Mouse (Mus musculus) ovary, adult 18-20 months (tissue): ENCODE results near the gene Pnrc2.

Experiments used
- DNase-seq: peaks from one replicate; pipeline ENCODE4 v3.0.0; 2022; ENCODE audit warnings: low spot score, mixed read lengths

Gene Pnrc2

GRCm38 (mm10) chr4:135891539-135891938, 17.9 kb upstream of the Pnrc2 start:
- DNase-seq, result no peak

GRCm38 (mm10) chr4:135889884-135890283, 16.2 kb upstream of the Pnrc2 start:
- DNase-seq, result peak; percentile 58

GRCm38 (mm10) chr4:135889146-135889883, 15.7 kb upstream of the Pnrc2 start:
- DNase-seq, result no peak

GRCm38 (mm10) chr4:135888448-135889057, 14.9 kb upstream of the Pnrc2 start:
- no peak for DNase-seq

GRCm38 (mm10) chr4:135886184-135886583, 12.5 kb upstream of the Pnrc2 start:
- DNase-seq, result no peak

GRCm38 (mm10) chr4:135885676-135886075, 12.0 kb upstream of the Pnrc2 start:
- no peak for DNase-seq

- no peak for DNase-seq
Observed at GRCm38 (mm10) chr4:135884531-135884930, 10.9 kb upstream of the Pnrc2 start.

- DNase-seq, result no peak
Observed at GRCm38 (mm10) chr4:135883881-135884516, 10.3 kb upstream of the Pnrc2 start.

- no peak for DNase-seq
Observed at GRCm38 (mm10) chr4:135883401-135883851, 9.8 kb upstream of the Pnrc2 start.

GRCm38 (mm10) chr4:135882023-135882422, 8.4 kb upstream of the Pnrc2 start:
- DNase-seq, result no peak

GRCm38 (mm10) chr4:135880576-135880975, 6.9 kb upstream of the Pnrc2 start:
- DNase-seq, result no peak

- DNase-seq, result no peak
Observed at GRCm38 (mm10) chr4:135880018-135880417, 6.4 kb upstream of the Pnrc2 start.

- no peak for DNase-seq
Observed at GRCm38 (mm10) chr4:135879021-135879420, 5.4 kb upstream of the Pnrc2 start.

GRCm38 (mm10) chr4:135877742-135878141, 4.1 kb upstream of the Pnrc2 start:
- DNase-seq, result no peak

- DNase-seq, result peak; percentile 71
Observed at GRCm38 (mm10) chr4:135876583-135877020, 3.0 kb upstream of the Pnrc2 start.

GRCm38 (mm10) chr4:135875991-135876582, 2.4 kb upstream of the Pnrc2 start:
- DNase-seq, result no peak

- no peak for DNase-seq
Observed at GRCm38 (mm10) chr4:135875546-135875945, 1.9 kb upstream of the Pnrc2 start.

GRCm38 (mm10) chr4:135874564-135875535, 1.2 kb upstream of the Pnrc2 start:
- DNase-seq, result no peak

GRCm38 (mm10) chr4:135872589-135873391, 860 bp downstream of the Pnrc2 start:
- no peak for DNase-seq

GRCm38 (mm10) chr4:135872015-135872414, 1.6 kb downstream of the Pnrc2 start:
- no peak for DNase-seq
